Mouse (Mus musculus): ENCODE data around the gene Trip6.

Trip6 gene

GRCm38 (mm10) chr5:137263897-137264720 lies 50.1 kb downstream of the Trip6 start:
- DNase-seq (ENCODE audit: low read depth), result no peak

All from NIH3T3 (cell line).